Comparison of ENCODE assay signal across 11 mouse cellular contexts in genomic region chr15:75019446-75019845, GRCm38 (mm10). TPM values are rescaled to one million over a fixed set of nuclear protein-coding genes. Genes with fewer than 3 reads are reported as not detected.
DNase-seq lines count a peak whose midpoint lies in the region; ATAC-seq and TF ChIP-seq lines count a peak whose summit lies in the region.
"Not testable (repeated sequence)": the region's sequence is repeated elsewhere in the genome, so short reads cannot be mapped to it uniquely, and the experiment has no call there.
"Had no signal": no experiment of that assay in that cellular context is flagged by ENCODE, and none has a peak within 500 bp of the region (broad histone marks: within the 10 kb centered on the region; RNA-seq: fewer than 3 reads in every experiment).

No protein-coding gene starts in this region.

- TF ChIP-seq RAD21 in MEL (IDR thresholded peaks at IDR 0.05; ENCODE audit: low read depth, low read length), result peak; percentile 64

- not testable (repeated sequence) for H3K9ac ChIP-seq in MEL (ENCODE audit: control insufficient read depth, low read depth, low read length, poor library complexity, severe bottlenecking); heart, adult 2 months (ENCODE audit: low read depth, low read length); intestine, postnatal 0 days (ENCODE audit: low read depth, low read length)

- H3K4me3 ChIP-seq in MEL (ENCODE audit: control insufficient read depth in 1 of 2, insufficient read depth in 1 of 2, low read depth in 2 of 2, low read length in 2 of 2); embryonic facial prominence, embryonic 10.5 days; heart, adult 2 months; intestine, postnatal 0 days (ENCODE audit: low read depth, low read length); testis, adult 2 months (ENCODE audit: control insufficient read depth, low read depth, low read length): not testable (repeated sequence)

- H3K36me3 ChIP-seq in MEL (ENCODE audit: control insufficient read depth in 1 of 2, insufficient read depth in 2 of 2, low read length in 2 of 2); embryonic facial prominence, embryonic 10.5 days (replicated peaks); heart, adult 2 months (ENCODE audit: control insufficient read depth, insufficient read depth, low read length); intestine, postnatal 0 days (ENCODE audit: control insufficient read depth, insufficient read depth); testis, adult 2 months (ENCODE audit: control insufficient read depth, insufficient read depth, low read length): not testable (repeated sequence)

- not testable (repeated sequence) for TF ChIP-seq POLR2A in MEL (IDR thresholded peaks at IDR 0.05; ENCODE audit: control insufficient read depth in 1 of 2, insufficient read depth in 1 of 2, low read depth in 1 of 2, low read length in 2 of 2, poor library complexity in 1 of 2); brain, embryonic 14.5 days (IDR thresholded peaks at IDR 0.05; ENCODE audit: borderline replicate concordance, extremely low read depth, insufficient read depth, insufficient read length, poor library complexity, severe bottlenecking); heart, adult 2 months (IDR thresholded peaks at IDR 0.05; ENCODE audit: insufficient read depth, low read depth, low read length); testis, adult 2 months (IDR thresholded peaks at IDR 0.05; ENCODE audit: control insufficient read depth, low read depth, low read length)

- not testable (repeated sequence) for H3K79me2 ChIP-seq in MEL (ENCODE audit: control insufficient read depth, insufficient read depth, low read length, poor library complexity); heart, adult 2 months (replicated peaks; ENCODE audit: control insufficient read depth, insufficient read depth, low read length)

- intact Hi-C loops in heart, adult 2 months (cut with DNase I), result loop anchor here (2.0 kb wide), 2 partner anchors 47 to 123 kb away; partner anchors contain the start of gene 2010109I03Rik

- not testable (repeated sequence) for H3K27me3 ChIP-seq in MEL (ENCODE audit: control insufficient read depth in 1 of 2, insufficient read depth in 2 of 2, low read length in 2 of 2); embryonic facial prominence, embryonic 10.5 days (replicated peaks; ENCODE audit: low read depth, poor library complexity, severe bottlenecking); heart, adult 2 months (ENCODE audit: control insufficient read depth, insufficient read depth, low read length); intestine, postnatal 0 days (replicated peaks; ENCODE audit: control insufficient read depth, insufficient read depth, low read length); testis, adult 2 months (ENCODE audit: control insufficient read depth, insufficient read depth, low read length)

- WGBS in embryonic facial prominence, embryonic 10.5 days, result 48% methylated on average over 2 of the region's 2 CpGs
- 42% methylated on average over 2 of the region's 2 CpGs for WGBS in heart, adult 2 months
- WGBS in intestine, postnatal 0 days, result 35% methylated on average over 2 of the region's 2 CpGs

- H3K9me3 ChIP-seq in MEL (replicated peaks; ENCODE audit: insufficient read depth, low read length); embryonic facial prominence, embryonic 10.5 days; intestine, postnatal 0 days (ENCODE audit: control insufficient read depth): not testable (repeated sequence)

- ATAC-seq in intestine, postnatal 0 days, result not testable (repeated sequence)

- peak; percentile 63 for DNase-seq in MEL (ENCODE audit: low read depth, low spot score)
- DNase-seq in brain, embryonic 14.5 days (ENCODE audit: low read depth), result peak; percentile 47
- peak; percentile 14 for DNase-seq in embryonic facial prominence, embryonic 10.5 days (ENCODE audit: low spot score)
- not testable (repeated sequence) for DNase-seq in heart, adult 2 months
- DNase-seq in lung, postnatal 25 days (ENCODE audit: low spot score), result peak; percentile 28
- peak; percentile 15 for DNase-seq in neural tube, embryonic 10.5 days (ENCODE audit: extremely low spot score, low spot score)

- H3K4me2 ChIP-seq in intestine, postnatal 0 days (replicated peaks; ENCODE audit: low read depth), result not testable (repeated sequence)

- TF ChIP-seq CTCF in MEL (IDR thresholded peaks at IDR 0.05 in 2 of 3, conservative IDR thresholded peaks at IDR 0.05 in 1 of 3; ENCODE audit: control insufficient read depth in 1 of 3, insufficient read depth in 1 of 3, low read depth in 2 of 3, low read length in 3 of 3, poor library complexity in 1 of 3, severe bottlenecking in 1 of 3), result peak; percentile 64 to 77 (median 66)
- peak; percentile 70 for TF ChIP-seq CTCF in brain, embryonic 14.5 days (IDR thresholded peaks at IDR 0.05; ENCODE audit: borderline replicate concordance, extremely low read depth, insufficient read depth, insufficient read length)
- TF ChIP-seq CTCF in heart, adult 2 months (IDR thresholded peaks at IDR 0.05), result peak; percentile 80
- TF ChIP-seq CTCF in intestine, postnatal 0 days (IDR thresholded peaks at IDR 0.05; ENCODE audit: low read depth), result peak; percentile 83
- TF ChIP-seq CTCF in testis, adult 2 months (IDR thresholded peaks at IDR 0.05; ENCODE audit: control insufficient read depth, insufficient read depth, insufficient replicate concordance, low read depth, low read length), result peak; percentile 82; the same call in 1 of the 2 replicates

- H3K4me1 ChIP-seq in MEL (ENCODE audit: control insufficient read depth in 1 of 2, insufficient read depth in 2 of 2, low read length in 2 of 2); embryonic facial prominence, embryonic 10.5 days; heart, adult 2 months (ENCODE audit: control insufficient read depth, insufficient read depth, low read length); intestine, postnatal 0 days (replicated peaks; ENCODE audit: control insufficient read depth, insufficient read depth, low read length); testis, adult 2 months (ENCODE audit: control insufficient read depth, insufficient read depth, low read length): not testable (repeated sequence)

- not testable (repeated sequence) for TF ChIP-seq EP300 in MEL (IDR thresholded peaks at IDR 0.05; ENCODE audit: low read depth in 1 of 2, low read length in 2 of 2)
- peak; percentile 68; the same call in 1 of the 2 replicates for TF ChIP-seq EP300 in heart, adult 2 months (IDR thresholded peaks at IDR 0.05; ENCODE audit: insufficient read depth, low read depth, low read length)

- H3K27ac ChIP-seq in MEL (ENCODE audit: control insufficient read depth, low read depth, low read length); embryonic facial prominence, embryonic 10.5 days (replicated peaks); heart, adult 2 months; intestine, postnatal 0 days (ENCODE audit: low read depth, low read length); testis, adult 2 months (ENCODE audit: control insufficient read depth, insufficient read depth, low read depth, low read length): not testable (repeated sequence)

TF ChIP-seq in MEL, 35 proteins besides CTCF, POLR2A, EP300 and RAD21:
- TF ChIP-seq SMC3 (IDR thresholded peaks at IDR 0.05; ENCODE audit: low read depth, low read length) (peak; percentile 82), MAX (IDR thresholded peaks at IDR 0.05; ENCODE audit: low read length) (peak; percentile 63; the same call in 1 of the 2 replicates), MYC (IDR thresholded peaks at IDR 0.05; ENCODE audit: low read depth, low read length) (peak; percentile 83), USF1 (IDR thresholded peaks at IDR 0.05; ENCODE audit: low read depth, low read length) (peak; percentile 50; the same call in 1 of the 2 replicates), ZC3H11A (IDR thresholded peaks at IDR 0.05; ENCODE audit: low read depth, low read length) (peak; percentile 78)

RNA-seq across cellular contexts. Expression of gene Ly6a, which starts 21.6 kb away (rescaled TPM):
- 0.12 TPM in 1 of 2 replicates, not detected in the other for total RNA-seq in MEL (2012; rRNA removed)
- polyA plus RNA-seq in MEL (2012; ENCODE audit: insufficient read depth in 1 of 2, insufficient read length in 2 of 2, low read depth in 1 of 2, low replicate concordance in 2 of 2, missing spikeins in 1 of 2), result not detected
- 0.34 and 0.66 TPM in 2 replicates for polyA plus RNA-seq in brain, embryonic 14.5 days (2012; rRNA removed)
- polyA plus RNA-seq in embryonic facial prominence, embryonic 10.5 days (2016; fragmentation: Nextera tagmentation; extraction: Ambion mirVana), result 0.44 TPM in 1 of 2 replicates, not detected in the other
- 100 to 1,000 TPM; 132 to 142 TPM for total RNA-seq in heart, adult 2 months (2021)
- 204 and 233 TPM in 2 replicates for polyA plus RNA-seq in heart, adult 2 months (2012; rRNA removed)
- 44.2 and 45.9 TPM in 2 replicates for polyA plus RNA-seq in intestine, postnatal 0 days (2015; fragmentation: Nextera tagmentation; extraction: Ambion mirVana)
- polyA plus RNA-seq in testis, adult 2 months (2012; rRNA removed), result 4.6 and 25.2 TPM in 2 replicates

RNA-seq across cellular contexts. Expression of gene Ly6c1, which starts 29.2 kb away (rescaled TPM):
- not detected in 2 replicates for total RNA-seq in MEL (2012; rRNA removed)
- polyA plus RNA-seq in MEL (2012; ENCODE audit: insufficient read depth in 1 of 2, insufficient read length in 2 of 2, low read depth in 1 of 2, low replicate concordance in 2 of 2, missing spikeins in 1 of 2), result not detected
- 2.6 and 2.9 TPM in 2 replicates for polyA plus RNA-seq in brain, embryonic 14.5 days (2012; rRNA removed)
- polyA plus RNA-seq in embryonic facial prominence, embryonic 10.5 days (2016; fragmentation: Nextera tagmentation; extraction: Ambion mirVana), result 0.60 and 0.72 TPM in 2 replicates
- 100 to 1,000 TPM; 229 to 273 TPM for total RNA-seq in heart, adult 2 months (2021)
- polyA plus RNA-seq in heart, adult 2 months (2012; rRNA removed), result 596 and 653 TPM in 2 replicates
- polyA plus RNA-seq in intestine, postnatal 0 days (2015; fragmentation: Nextera tagmentation; extraction: Ambion mirVana), result 41.4 and 43.7 TPM in 2 replicates
- polyA plus RNA-seq in testis, adult 2 months (2012; rRNA removed), result 14.0 and 20.0 TPM in 2 replicates

RNA-seq across cellular contexts. Expression of gene Ly6i, which starts 36.2 kb away (rescaled TPM):
- total RNA-seq in MEL (2012; rRNA removed), result not detected in 2 replicates
- polyA plus RNA-seq in MEL (2012; ENCODE audit: insufficient read depth in 1 of 2, insufficient read length in 2 of 2, low read depth in 1 of 2, low replicate concordance in 2 of 2, missing spikeins in 1 of 2), result not detected
- polyA plus RNA-seq in brain, embryonic 14.5 days (2012; rRNA removed), result not detected in 2 replicates
- not detected in 2 replicates for polyA plus RNA-seq in embryonic facial prominence, embryonic 10.5 days (2016; fragmentation: Nextera tagmentation; extraction: Ambion mirVana)
- total RNA-seq in heart, adult 2 months (2021), result under 1 TPM; 0.29 to 0.39 TPM
- 0.20 TPM in 1 of 2 replicates, not detected in the other for polyA plus RNA-seq in heart, adult 2 months (2012; rRNA removed)
- not detected in 2 replicates for polyA plus RNA-seq in intestine, postnatal 0 days (2015; fragmentation: Nextera tagmentation; extraction: Ambion mirVana)
- 0.26 and 0.37 TPM in 2 replicates for polyA plus RNA-seq in testis, adult 2 months (2012; rRNA removed)
- polyA plus RNA-seq: frontal cortex, adult 2 months; heart, embryonic 10.5 days; limb, embryonic 13.5 days had no signal

Comparison
In these comparisons a context has a peak if more than half of its experiments do, and no peak if none do; other contexts are left out.
1. RNA of gene Ly6c1, which starts 29.2 kb away (polyA plus RNA-seq): 596 to 653 TPM in heart, adult 2 months; 41.4 to 43.7 TPM in intestine, postnatal 0 days, 14.0 to 20.0 TPM in testis, adult 2 months, 2.6 to 2.9 TPM in brain, embryonic 14.5 days, 0.60 to 0.72 TPM in embryonic facial prominence, embryonic 10.5 days and not detected in MEL; every median in the first group is over 10 times any median in the second.
2. Peak in every context shown above with its lines, with median percentiles within 50 percentile points of each other: CTCF ChIP-seq.